Mouse (Mus musculus) kidney, embryonic 15.5 days (tissue): ENCODE measurements at regions not wholly inside any gene's neighbourhood (a gene's known extent, or its start where the extent isn't known, plus 50 kb on each side); places are given as distances from the start of the nearest gene placed in this dataset.

Experiments
- ATAC-seq: fragments of 200-750 bp; cut with Nextera tagmentation; replicated peaks from 2 replicates; pipeline ENCODE4 v1.8.0; 2017; ENCODE audit warnings: moderate TSS enrichment; ENCODE audit not compliant: low FRiP score
- H3K27ac ChIP-seq: fragments of 300-500 bp; sonication (generic); 2 replicates; pipeline ENCODE4 v1.5.1; 2015; ENCODE audit warnings: mild to moderate bottlenecking, inconsistent platforms
- H3K27me3 ChIP-seq: fragments of 300-500 bp; sonication (generic); 2 replicates; pipeline ENCODE4 v1.6.1; 2015; ENCODE audit warnings: inconsistent platforms
- H3K36me3 ChIP-seq: fragments of 300-500 bp; sonication (generic); 2 replicates; pipeline ENCODE4 v1.6.1; 2015; ENCODE audit warnings: inconsistent platforms
- H3K4me1 ChIP-seq: fragments of 300-500 bp; sonication (generic); 2 replicates; pipeline ENCODE4 v1.6.1; 2015; ENCODE audit warnings: inconsistent platforms
- H3K4me2 ChIP-seq: fragments of 300-500 bp; sonication (generic); 2 replicates; pipeline ENCODE4 v1.6.1; 2015; ENCODE audit warnings: moderate library complexity, mild to moderate bottlenecking, inconsistent platforms
- H3K4me3 ChIP-seq: fragments of 300-500 bp; sonication (generic); replicated peaks from 2 replicates; pipeline ENCODE4 v1.5.1; 2015; ENCODE audit warnings: mild to moderate bottlenecking, inconsistent platforms
- H3K9ac ChIP-seq: fragments of 300-500 bp; sonication (generic); 2 replicates; pipeline ENCODE4 v1.6.1; 2015; ENCODE audit warnings: mild to moderate bottlenecking, inconsistent platforms
- H3K9me3 ChIP-seq: fragments of 300-500 bp; sonication (generic); replicated peaks from 2 replicates; pipeline ENCODE4 v1.6.1; 2016; ENCODE audit warnings: inconsistent platforms
- WGBS: fragments of 180-500 bp; shearing (Covaris S2); methylation state at CpG from one replicate; pipeline ENCODE4 v1.1.7; 2015; ENCODE audit warnings: mixed read lengths; 5-methylcytosine and 5-hydroxymethylcytosine counted together

- H3K27ac ChIP-seq: peak overlapping the region; percentile 87
Observed at GRCm38 (mm10) chr4:7142781-7143180, 1096.1 kb downstream of the Car8 start.

GRCm38 (mm10) chr4:7112159-7112558 is 1126.7 kb downstream of the Car8 start:
- WGBS: 66% methylated on average over 4 of the region's 4 CpGs

More at GRCm38 (mm10) chr4:7142781-7143180, 1096.1 kb downstream of the Car8 start:
- H3K9ac ChIP-seq: no peak overlapping the region
- H3K4me3 ChIP-seq: no peak overlapping the region
- no peaks in the 10 kb centered on the region for H3K27me3 ChIP-seq
- H3K4me2 ChIP-seq: no peak overlapping the region
- WGBS: 82% methylated on average over 6 of the region's 6 CpGs
- no peaks in the 10 kb centered on the region for H3K9me3 ChIP-seq
- no peak for ATAC-seq
- no peaks in the 10 kb centered on the region for H3K36me3 ChIP-seq
- no peaks in the 10 kb centered on the region for H3K4me1 ChIP-seq

GRCm38 (mm10) chr4:7092957-7093356 is 1145.9 kb downstream of the Car8 start:
- no peak overlapping the region for H3K4me3 ChIP-seq
- no peaks in the 10 kb centered on the region for H3K36me3 ChIP-seq
- no peaks in the 10 kb centered on the region for H3K27me3 ChIP-seq
- WGBS: 88% methylated on average over 7 of the region's 7 CpGs
- no peak overlapping the region for H3K4me2 ChIP-seq
- H3K9me3 ChIP-seq: no peaks in the 10 kb centered on the region
- H3K4me1 ChIP-seq: no peaks in the 10 kb centered on the region
- no peak for ATAC-seq
- H3K9ac ChIP-seq: no peak overlapping the region
- no peak overlapping the region for H3K27ac ChIP-seq

More at GRCm38 (mm10) chr4:7112159-7112558, 1126.7 kb downstream of the Car8 start:
- no peaks in the 10 kb centered on the region for H3K4me1 ChIP-seq
- H3K4me3 ChIP-seq: no peak overlapping the region
- H3K36me3 ChIP-seq: no peaks in the 10 kb centered on the region
- no peaks in the 10 kb centered on the region for H3K9me3 ChIP-seq
- H3K27me3 ChIP-seq: no peaks in the 10 kb centered on the region
- no peak overlapping the region for H3K27ac ChIP-seq
- H3K9ac ChIP-seq: no peak overlapping the region
- H3K4me2 ChIP-seq: no peak overlapping the region
- no peak for ATAC-seq

GRCm38 (mm10) chr4:7091201-7091814 is 1147.5 kb downstream of the Car8 start:
- Histone ChIP-seq H3K36me3 (no peaks in the 10 kb centered on the region), H3K27ac (no peak overlapping the region)
- no peak for ATAC-seq

More at GRCm38 (mm10) chr4:7091201-7091814, 1147.5 kb downstream of the Car8 start:
- Histone ChIP-seq H3K4me1 (no peaks in the 10 kb centered on the region), H3K27me3 (no peaks in the 10 kb centered on the region), H3K4me2 (no peak overlapping the region), H3K9me3 (no peaks in the 10 kb centered on the region), H3K9ac (no peak overlapping the region), H3K4me3 (no peak overlapping the region)
